Mouse (Mus musculus) heart, adult 2 months (tissue): ENCODE data around the gene Notch1. TPM values are rescaled to one million over a fixed set of nuclear protein-coding genes. Genes with fewer than 3 reads are reported as not detected.

Experiments used
- DNase-seq, 2 experiments: peaks; one replicate each; pipeline ENCODE4 v3.0.0; 2021
- H3K27ac ChIP-seq: fragments of 200-600 bp; 2 replicates; pipeline ENCODE4 v1.8.1; 2022
- H3K27me3 ChIP-seq: fragments of 200-500 bp; 2 replicates; pipeline ENCODE4 v1.6.1; 2012; ENCODE audit warnings: mild to moderate bottlenecking, low read length, inconsistent platforms, mixed read lengths; ENCODE audit not compliant: control insufficient read depth, insufficient read depth
- H3K36me3 ChIP-seq: fragments of 200-500 bp; 2 replicates; pipeline ENCODE4 v1.6.1; 2012; ENCODE audit warnings: low read length, inconsistent platforms; ENCODE audit not compliant: control insufficient read depth, insufficient read depth
- H3K4me1 ChIP-seq: fragments of 200-500 bp; 2 replicates; pipeline ENCODE4 v1.6.1; 2011; ENCODE audit warnings: low read length; ENCODE audit not compliant: control insufficient read depth, insufficient read depth
- H3K4me3 ChIP-seq: fragments of 200-600 bp; 2 replicates; pipeline ENCODE4 v1.8.1; 2022
- H3K79me2 ChIP-seq: fragments of 200-500 bp; replicated peaks from 2 replicates; pipeline ENCODE4 v1.6.1; 2012; ENCODE audit warnings: mild to moderate bottlenecking, inconsistent platforms, low read length, moderate library complexity, mixed read lengths; ENCODE audit not compliant: control insufficient read depth, insufficient read depth
- H3K9ac ChIP-seq: fragments of 200-500 bp; 2 replicates; pipeline ENCODE4 v1.6.1; 2012; ENCODE audit warnings: low read depth, mild to moderate bottlenecking, control low read depth, inconsistent platforms, low read length, mixed read lengths
- CTCF ChIP-seq: fragments of 200-600 bp; IDR thresholded peaks from 2 replicates; pipeline ENCODE4 v1.8.1; 2022; ENCODE audit warnings: antibody characterized with exemption, mild to moderate bottlenecking, moderate library complexity
- EP300 ChIP-seq: fragments of 200-500 bp; IDR thresholded peaks from 2 replicates; pipeline ENCODE4 v1.6.1; 2011; ENCODE audit warnings: low read depth, low read length, control low read depth; ENCODE audit not compliant: insufficient read depth
- POLR2A ChIP-seq: fragments of 200-500 bp; IDR thresholded peaks from 2 replicates; pipeline ENCODE4 v1.6.1; 2011; ENCODE audit warnings: mild to moderate bottlenecking, low read depth, low read length, control low read depth; ENCODE audit not compliant: insufficient read depth
- WGBS: fragments of 180-500 bp; shearing (Covaris S2); methylation state at CpG from one replicate; pipeline ENCODE4 v1.1.7; 2018; 5-methylcytosine and 5-hydroxymethylcytosine counted together
- intact Hi-C: fragments of 180-260 bp; cut with DNase I; formaldehyde crosslinking; loops from one replicate; pipeline ENCODE4 v1.15.1; 2025
- polyA plus RNA-seq: library from polyadenylated mRNA; depleted of rRNA; stranded (reverse); fragments of >200 nt; gene quantifications from 2 replicates; pipeline ENCODE4 v1.2.3, GENCODE M21; 2012
- total RNA-seq, 2 experiments: library from RNA; stranded (reverse); gene quantifications; 2 replicates each; pipeline ENCODE4 v1.2.3; 2021

Notch1 gene
- total and polyA plus RNA-seq, 3 experiments: 23.2 to 32.4 (median 31.6) TPM

- H3K9ac ChIP-seq: no peak overlapping the region
- peak; percentile 54 to 67 for DNase-seq
- intact Hi-C loops: loop anchor here (1.0 kb wide), 1 partner anchor 16 kb away; no protein-coding TSS in a partner anchor
- TF ChIP-seq POLR2A (peak; percentile 51; the same call in 1 of the 2 replicates), CTCF (peak; percentile 47), EP300 (peak; percentile 96)
- 38% methylated on average over 4 of the region's 4 CpGs for WGBS
- H3K79me2 ChIP-seq: peaks cover 5% of the 10 kb centered on the region
- no peaks in the 10 kb centered on the region for H3K27me3 ChIP-seq
- peaks cover 71% of the 10 kb centered on the region for H3K4me1 ChIP-seq
- H3K36me3 ChIP-seq: peaks cover 6% of the 10 kb centered on the region
- H3K4me3 ChIP-seq: peak overlapping the region; percentile 18; the same call in 1 of the 2 replicates
- H3K27ac ChIP-seq: peak overlapping the region; percentile 89
Measured at GRCm38 (mm10) chr2:26490760-26491301, 25.6 kb downstream of the Notch1 start.

GRCm38 (mm10) chr2:26488535-26489135 lies 27.8 kb downstream of the Notch1 start:
- peaks cover 12% of the 10 kb centered on the region for H3K79me2 ChIP-seq
- WGBS: 39% methylated on average over 9 of the region's 9 CpGs
- H3K9ac ChIP-seq: peak overlapping the region; percentile 23; the same call in 1 of the 2 replicates
- H3K4me1 ChIP-seq: peaks cover 67% of the 10 kb centered on the region
- H3K27me3 ChIP-seq: no peaks in the 10 kb centered on the region
- peak overlapping the region; percentile 89 for H3K27ac ChIP-seq
- no peak overlapping the region for H3K4me3 ChIP-seq
- intact Hi-C loops: no loop called here
- TF ChIP-seq EP300 (no peak), CTCF (no peak), POLR2A (no peak)
- H3K36me3 ChIP-seq: peaks cover 6% of the 10 kb centered on the region
- no peak for DNase-seq

- H3K36me3 ChIP-seq: peaks cover 8% of the 10 kb centered on the region
- intact Hi-C loops: no loop called here
- H3K4me1 ChIP-seq: peaks cover 70% of the 10 kb centered on the region
- 32% methylated on average over 18 of the region's 18 CpGs for WGBS
- no peaks in the 10 kb centered on the region for H3K27me3 ChIP-seq
- no peak for TF ChIP-seq POLR2A
- no peak for TF ChIP-seq EP300
- 0 out of 2 replicates have a peak, but pooled peaks have one; percentile 6 for TF ChIP-seq CTCF
- H3K4me3 ChIP-seq: peak overlapping the region; percentile 4
- DNase-seq: peak; percentile 55 to 60
- H3K9ac ChIP-seq: peak overlapping the region; percentile 7; the same call in 1 of the 2 replicates
- H3K79me2 ChIP-seq: peaks cover 12% of the 10 kb centered on the region
- H3K27ac ChIP-seq: peak overlapping the region; percentile 89
Measured at GRCm38 (mm10) chr2:26487322-26488021, 29.0 kb downstream of the Notch1 start.

- intact Hi-C loops: no loop called here
- Histone ChIP-seq H3K27ac (peak overlapping the region; percentile 89), H3K27me3 (no peaks in the 10 kb centered on the region), H3K9ac (no peak overlapping the region), H3K36me3 (peaks cover 8% of the 10 kb centered on the region), H3K79me2 (peaks cover 11% of the 10 kb centered on the region), H3K4me1 (peaks cover 69% of the 10 kb centered on the region), H3K4me3 (no peak overlapping the region; the same call in 1 of the 2 replicates)
- 29% methylated on average over 3 of the region's 3 CpGs for WGBS
- TF ChIP-seq CTCF: no peak
- peak; percentile 45; the same call in 1 of the 2 replicates for TF ChIP-seq EP300
- peak in 1 of 2 experiments; percentile 48 for DNase-seq
Measured at GRCm38 (mm10) chr2:26486835-26487321, 29.6 kb downstream of the Notch1 start.

GRCm38 (mm10) chr2:26486264-26486810 lies 30.1 kb downstream of the Notch1 start:
- Histone ChIP-seq H3K9ac (no peak overlapping the region), H3K79me2 (peaks cover 11% of the 10 kb centered on the region), H3K36me3 (peaks cover 8% of the 10 kb centered on the region), H3K27me3 (no peaks in the 10 kb centered on the region), H3K4me1 (peaks cover 66% of the 10 kb centered on the region), H3K27ac (peak overlapping the region; percentile 89), H3K4me3 (no peak overlapping the region)
- intact Hi-C loops: no loop called here
- WGBS: 38% methylated on average over 5 of the region's 5 CpGs
- no peak for DNase-seq
- TF ChIP-seq EP300: no peak
- no peak for TF ChIP-seq CTCF
- TF ChIP-seq POLR2A: no peak
